Mouse (Mus musculus) liver, embryonic 14 days (tissue): ENCODE results near the gene Hscb. TPM values are rescaled to one million over a fixed set of nuclear protein-coding genes. Genes with fewer than 3 reads are reported as not detected.

Source experiments
- polyA plus RNA-seq: library from polyadenylated mRNA; depleted of rRNA; stranded (reverse); fragments of >200 nt; gene quantifications from 2 replicates; pipeline ENCODE4 v1.2.3, GENCODE M21; 2012; rRNA removed

The Hscb gene
- polyA plus RNA-seq: 24.1 and 28.3 TPM in 2 replicates

GRCm38 (mm10) chr5:110839678-110840365, at the start of gene Hscb, which contains the start of gene Chek2:
TSS of gene Hscb (minus strand) at chr5:110839777.
TSS of gene Chek2 (plus strand) at chr5:110839979.

GRCm38 (mm10) chr5:110879584-110880374, 40.2 kb upstream of the Hscb start, which contains the start of gene Ttc28:
TSS of gene Ttc28 (plus strand) at chr5:110879803.

GRCm38 (mm10) chr5:110809667-110810325, 29.8 kb downstream of the Hscb start, which contains the start of gene Ulk1:
TSS of gene Ulk1 (minus strand) at chr5:110810097.

GRCm38 (mm10) chr5:110779998-110780760, 59.4 kb downstream of the Hscb start, which contains the start of gene Pus1:
TSS of gene Pus1 (minus strand) at chr5:110780659.

Other genes starting within 250 kb of the Hscb start
- 46.6 and 54.3 TPM in 2 replicates for gene Noc4l, start 186.4 kb downstream of the Hscb start, polyA plus RNA-seq
- gene Ddx51, start 186.3 kb downstream of the Hscb start, polyA plus RNA-seq: 8.7 and 9.8 TPM in 2 replicates
- 13.4 and 18.7 TPM in 2 replicates for gene Ep400, start 69.1 kb downstream of the Hscb start, polyA plus RNA-seq
- gene Pus1, start 59.1 kb downstream of the Hscb start, polyA plus RNA-seq: 24.5 and 27.7 TPM in 2 replicates
- 14.3 and 17.9 TPM in 2 replicates for gene Ulk1, start 29.7 kb downstream of the Hscb start, polyA plus RNA-seq
- 29.1 and 32.0 TPM in 2 replicates for gene Chek2, start 202 bp upstream of the Hscb start, polyA plus RNA-seq
- 0.43 and 0.46 TPM in 2 replicates for gene Ttc28, start 40.0 kb upstream of the Hscb start, polyA plus RNA-seq